Mouse (Mus musculus): ENCODE measurements around the gene Prss16.
A peak's percentile ranks its signal among the peaks of the same experiment; 100 is the strongest.

Gene Prss16

GRCm38 (mm10) chr13:22007121-22007510 is 2.4 kb downstream of the Prss16 start:
- no peak for DNase-seq (ENCODE audit: low read depth, low spot score)

GRCm38 (mm10) chr13:22006334-22007120 is 3.0 kb downstream of the Prss16 start:
- peak; percentile 95 for DNase-seq (ENCODE audit: low read depth, low spot score)

DNA sequence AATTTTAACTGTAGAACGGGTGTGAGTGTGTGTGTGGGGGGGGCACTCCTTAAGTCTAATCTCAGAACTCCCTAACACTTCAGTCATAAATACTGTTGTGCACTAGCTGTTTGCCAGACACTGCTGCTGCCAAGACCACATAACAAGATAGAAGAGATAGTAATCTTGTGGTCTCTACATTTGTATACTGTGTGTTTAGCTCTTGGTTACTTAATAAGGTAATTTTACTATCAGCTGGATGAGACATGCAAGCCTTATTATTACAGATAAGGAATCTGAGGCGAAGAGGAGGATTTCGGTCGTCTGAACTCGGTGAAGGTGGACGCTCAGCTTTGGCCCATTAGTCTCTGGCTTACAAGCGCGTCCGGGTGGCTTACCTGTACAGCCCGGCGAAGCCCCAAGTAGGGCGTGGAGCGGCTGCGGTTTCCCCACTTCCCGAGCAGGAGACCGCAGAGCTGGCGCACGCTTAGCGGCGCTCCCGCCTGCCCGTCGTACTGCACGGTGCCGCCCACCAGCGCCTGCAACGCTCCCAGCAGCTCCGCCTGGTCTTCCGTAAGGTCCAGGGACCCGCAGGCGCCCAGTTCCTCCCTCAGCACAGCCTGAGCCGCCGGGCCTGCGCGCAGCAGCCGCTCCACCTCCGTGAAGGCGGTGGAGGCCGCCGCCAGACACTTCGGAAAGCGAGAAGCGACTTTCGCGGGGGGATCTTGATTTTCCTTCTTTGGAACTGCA is 3.8 kb downstream of the Prss16 start:
- DNase-seq (ENCODE audit: low read depth, low spot score), result no peak

DNA sequence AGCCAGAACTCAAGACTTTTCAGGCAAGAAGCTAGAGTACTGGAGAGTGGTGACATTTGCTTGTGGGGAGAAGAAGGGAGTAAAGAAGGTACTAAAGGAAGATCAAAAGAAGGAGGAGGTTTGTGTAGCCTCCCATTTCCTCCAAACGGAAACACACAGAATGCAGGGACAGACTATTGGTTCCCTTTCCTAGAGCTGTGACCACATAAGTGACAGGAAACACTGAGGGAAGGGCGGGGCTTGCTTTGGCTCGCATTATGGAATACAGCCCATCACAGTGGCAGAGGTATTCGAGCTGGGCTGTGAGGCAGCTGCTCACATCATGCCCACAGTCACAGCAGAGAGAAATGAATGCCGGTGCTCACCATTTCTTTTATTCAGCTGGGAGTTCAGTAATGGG is 7.7 kb downstream of the Prss16 start:
- DNase-seq (ENCODE audit: low read depth, low spot score), result no peak

DNA sequence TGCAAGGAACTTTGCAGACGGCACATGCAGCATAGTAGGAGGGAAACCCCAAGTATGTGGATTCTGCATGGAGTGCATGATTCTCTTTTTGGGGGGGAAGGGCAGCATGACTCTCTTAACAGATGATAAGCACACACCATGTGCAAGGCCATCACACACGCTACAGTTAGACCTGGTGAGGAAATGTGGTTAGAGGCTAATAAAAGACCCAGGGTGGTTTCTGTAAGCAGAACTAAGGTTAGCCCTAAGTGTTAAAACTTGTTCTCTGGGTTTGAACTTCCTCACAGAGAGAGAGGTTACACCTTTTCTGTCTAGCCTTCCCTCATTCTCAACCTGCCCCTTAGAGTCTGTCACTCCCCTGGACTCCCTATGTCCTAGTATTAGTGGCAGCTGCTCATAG is 8.2 kb downstream of the Prss16 start:
- DNase-seq (ENCODE audit: low read depth, low spot score), result no peak

GRCm38 (mm10) chr13:21999147-21999546 is 10.4 kb downstream of the Prss16 start:
- DNase-seq (ENCODE audit: low read depth, low spot score), result no peak

DNA sequence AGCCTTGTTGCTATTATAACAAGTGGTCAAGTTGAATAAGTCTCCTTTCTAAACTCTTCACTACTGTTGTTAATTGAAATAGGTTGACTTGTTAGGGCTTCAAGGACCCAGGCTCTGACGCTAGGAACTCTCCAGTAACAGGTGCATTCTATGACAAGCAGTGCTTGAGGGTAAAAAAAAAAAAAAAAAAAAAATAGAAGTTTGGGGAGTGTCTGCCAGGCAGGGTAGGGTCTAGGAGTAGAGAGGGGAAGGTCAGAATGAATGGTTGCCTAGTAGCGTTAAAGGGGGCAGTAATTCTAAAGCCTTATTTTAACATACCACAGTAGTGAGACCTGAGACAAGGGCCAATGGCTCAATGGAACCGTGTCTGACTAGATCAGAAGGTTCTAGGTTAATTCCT is 11.1 kb downstream of the Prss16 start:
- DNase-seq (ENCODE audit: low read depth, low spot score), result no peak

DNA sequence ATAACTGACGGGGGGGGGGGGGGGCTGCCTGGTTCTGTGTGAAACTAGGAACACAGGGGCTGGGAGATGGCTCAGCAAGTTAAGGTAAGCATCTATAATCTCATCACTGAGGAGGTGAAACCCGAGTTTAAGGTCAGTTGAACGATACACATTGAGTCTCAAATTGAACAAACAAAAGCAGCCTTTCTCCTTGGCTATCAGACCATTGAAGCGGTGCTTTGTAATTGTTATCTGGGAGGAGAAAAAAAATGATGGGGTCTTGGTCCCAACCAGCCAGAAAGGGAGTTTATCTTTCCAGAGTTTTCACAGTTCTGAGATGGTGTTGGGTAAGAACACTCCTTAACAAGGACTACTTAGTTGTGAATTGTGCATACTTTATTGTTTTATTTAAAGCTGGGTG is 11.7 kb downstream of the Prss16 start:
- DNase-seq (ENCODE audit: low read depth, low spot score), result no peak

DNA sequence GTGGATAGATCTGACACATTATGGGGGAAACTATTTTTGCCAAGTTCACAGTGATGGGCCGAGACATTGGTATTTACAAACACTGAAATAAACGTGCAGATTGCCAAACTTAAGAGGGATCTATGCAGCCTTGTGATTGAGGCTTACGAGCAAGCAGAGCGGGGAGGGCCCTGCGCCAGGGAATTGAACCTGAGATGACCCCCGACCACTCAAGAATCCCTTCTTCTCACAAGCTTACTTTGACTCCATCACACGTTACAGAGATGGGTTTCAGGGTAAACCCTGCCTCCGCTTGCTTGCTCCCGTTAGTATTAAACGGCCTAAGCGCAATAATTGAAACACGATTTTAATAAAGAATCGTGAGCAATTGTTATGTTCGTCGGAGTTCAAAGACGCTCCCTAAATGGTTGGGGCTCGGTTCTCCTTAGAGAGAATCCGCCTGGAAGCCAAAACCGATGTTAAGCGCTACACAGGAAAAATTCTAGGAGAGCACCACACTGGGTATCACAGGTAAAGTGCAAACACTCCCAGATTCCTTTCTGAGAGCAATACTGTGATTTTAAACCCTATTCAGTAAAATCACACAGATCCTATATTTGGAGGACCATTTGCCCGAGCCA is 12.2 kb downstream of the Prss16 start:
- peak; percentile 25 for DNase-seq (ENCODE audit: low read depth, low spot score)

DNA sequence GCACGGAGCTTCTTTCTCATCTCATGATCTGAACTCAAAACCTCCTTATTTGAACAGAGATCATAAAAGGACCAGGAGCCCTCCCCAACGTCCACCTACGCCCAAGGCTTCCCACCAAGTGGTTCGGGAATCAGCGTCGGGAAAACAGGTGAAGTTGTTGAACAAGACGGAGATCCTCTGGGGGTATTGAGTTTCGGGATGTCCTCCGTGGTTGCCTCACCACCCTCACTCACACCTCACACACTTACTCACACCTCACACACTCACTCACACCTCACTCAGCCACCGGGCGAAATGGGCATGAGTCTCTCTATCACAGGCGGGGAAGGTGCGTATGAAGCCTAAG is 12.7 kb downstream of the Prss16 start:
- DNase-seq (ENCODE audit: low read depth, low spot score), result no peak

GRCm38 (mm10) chr13:21996101-21996839 is 13.3 kb downstream of the Prss16 start:
- DNase-seq (ENCODE audit: low read depth, low spot score), result peak; percentile 79

DNA sequence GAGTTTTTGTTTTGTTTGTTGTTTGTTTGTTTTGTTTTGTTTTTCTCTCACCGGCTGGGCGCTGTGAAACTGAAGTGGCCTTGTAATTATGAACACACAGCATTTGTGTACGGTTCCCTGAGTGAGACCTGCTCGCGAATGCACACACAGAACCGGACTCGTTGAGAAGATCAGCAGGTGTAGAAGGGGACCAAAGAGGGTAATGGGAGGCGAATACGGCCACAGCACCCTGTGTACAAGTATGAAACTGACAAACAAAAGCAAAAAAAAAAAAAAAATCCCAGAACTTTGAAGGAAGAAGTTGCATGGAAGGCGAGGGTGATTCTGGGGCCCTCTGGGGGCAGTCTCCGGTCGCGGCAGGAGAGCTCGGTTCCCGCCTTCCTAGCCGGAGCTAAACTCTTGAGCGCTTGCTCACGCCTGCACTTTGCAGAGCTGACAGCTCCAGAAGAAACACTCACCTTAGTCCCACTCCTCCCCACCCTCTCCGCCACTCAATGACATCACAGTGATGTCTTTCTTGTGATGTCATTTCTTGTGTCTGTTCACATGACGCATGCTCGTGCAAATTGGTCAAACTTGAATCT is 14.1 kb downstream of the Prss16 start:
- peak; percentile 83 for DNase-seq (ENCODE audit: low read depth, low spot score)

DNA sequence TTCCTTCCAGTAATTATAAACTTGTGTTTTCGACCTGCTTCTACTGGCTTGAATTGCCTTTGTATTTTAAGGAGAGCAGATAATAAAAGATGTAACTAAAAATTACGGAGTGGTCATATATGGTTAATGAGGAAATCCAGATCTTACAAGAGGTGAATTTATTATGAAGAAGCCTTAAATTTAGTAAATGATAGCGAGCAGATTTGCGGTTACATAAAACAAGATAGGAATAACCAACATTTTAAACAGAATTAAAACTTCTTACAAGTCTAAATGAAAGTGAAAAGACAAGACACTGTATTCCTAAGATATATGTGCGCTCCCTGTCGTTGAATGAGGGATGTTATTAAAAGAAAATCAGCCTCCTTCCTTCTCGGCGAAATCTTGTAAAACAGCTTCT is 14.6 kb downstream of the Prss16 start:
- DNase-seq (ENCODE audit: low read depth, low spot score), result no peak

- DNase-seq (ENCODE audit: low read depth, low spot score), result peak; percentile 92
These were observed 15.4 kb downstream of the Prss16 start for GRCm38 (mm10) chr13:21993957-21994738.

- DNase-seq (ENCODE audit: low read depth, low spot score), result peak; percentile 70
These were observed 17.0 kb downstream of the Prss16 start for GRCm38 (mm10) chr13:21992550-21992949.

DNA sequence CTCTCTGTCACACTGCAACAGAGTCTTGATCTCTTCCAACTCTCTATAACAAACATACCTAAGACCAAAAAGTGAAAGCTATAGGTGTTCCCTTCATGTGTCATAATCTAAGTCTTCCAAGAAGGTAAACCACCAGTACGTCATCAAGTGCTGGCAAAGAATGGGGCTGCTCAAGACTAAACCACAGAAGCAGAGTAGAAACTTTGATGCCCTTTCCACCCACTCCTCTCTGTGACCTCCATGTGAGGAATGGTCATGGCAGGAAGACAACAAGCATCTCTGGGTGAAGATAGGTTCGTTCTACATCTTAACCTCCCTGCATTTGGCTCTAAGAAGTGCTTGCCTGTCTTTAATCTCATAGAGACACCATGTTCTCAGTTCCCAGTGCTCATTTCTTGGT is 25.1 kb downstream of the Prss16 start:
- no peak for DNase-seq (ENCODE audit: low read depth, low spot score)

DNA sequence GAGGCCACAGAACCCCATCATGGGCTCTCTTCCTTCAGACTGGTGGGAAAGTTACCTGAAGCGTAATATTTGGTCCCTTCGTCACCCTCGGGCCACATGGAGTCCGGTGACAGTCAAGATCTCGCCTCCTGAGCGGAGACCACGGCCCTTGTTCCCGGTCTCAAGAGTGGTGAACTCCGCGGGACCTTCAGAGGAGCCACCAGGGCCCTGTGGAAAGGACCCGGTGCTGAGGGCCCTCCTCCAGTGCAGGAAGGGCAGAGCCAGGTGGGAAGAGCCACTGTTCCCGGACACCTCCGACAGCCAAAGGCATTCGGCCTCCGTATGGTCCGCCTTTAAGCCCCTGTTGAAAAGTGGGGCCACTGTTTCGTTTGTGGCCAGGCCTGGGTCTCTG is 27.7 kb downstream of the Prss16 start:
- DNase-seq (ENCODE audit: low read depth, low spot score), result peak; percentile 39

- peak; percentile 71 for DNase-seq (ENCODE audit: low read depth, low spot score)
These were observed 28.4 kb downstream of the Prss16 start, which contains the start of gene Pom121l2 for GRCm38 (mm10) chr13:21980981-21981802. Pom121l2 (plus strand) TSS chr13:21981194.

DNA sequence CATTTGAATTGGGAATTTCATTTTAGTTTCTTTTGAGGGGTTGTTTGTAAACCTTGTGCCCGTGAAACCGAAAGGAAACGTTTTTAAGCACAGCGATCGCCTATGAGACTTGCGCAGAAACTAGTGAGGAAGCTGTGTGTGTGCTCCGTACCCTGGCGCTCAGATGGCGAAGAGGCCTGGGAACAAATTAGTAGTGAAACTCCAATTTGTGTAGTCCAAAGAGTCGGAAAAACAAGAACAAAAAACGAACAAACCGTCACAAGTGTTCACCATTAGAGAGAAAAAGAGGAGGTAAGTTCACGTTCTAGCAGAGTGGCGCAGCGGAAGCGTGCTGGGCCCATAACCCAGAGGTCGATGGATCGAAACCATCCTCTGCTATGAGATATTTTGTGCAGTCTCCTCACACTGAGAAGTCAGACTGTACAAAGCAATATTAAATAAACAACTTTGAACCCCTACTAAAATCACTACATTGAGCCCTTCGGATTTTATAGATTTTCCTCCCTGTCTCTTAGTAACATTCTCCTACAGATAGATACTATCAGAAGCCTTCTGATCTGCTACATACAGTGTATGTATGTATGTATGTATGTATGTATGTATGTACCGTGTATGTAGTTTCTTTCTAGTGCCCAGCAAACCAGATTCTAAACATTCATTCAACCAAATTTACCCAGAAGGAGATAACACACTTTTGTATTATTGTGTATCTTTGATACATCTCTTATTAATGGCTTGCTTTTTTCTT is 34.6 kb downstream of the Prss16 start:
- DNase-seq (ENCODE audit: low read depth, low spot score), result peak; percentile 80

All from R1 (cell line).